Mouse (Mus musculus): ENCODE measurements around the gene Klf15.

DNA sequence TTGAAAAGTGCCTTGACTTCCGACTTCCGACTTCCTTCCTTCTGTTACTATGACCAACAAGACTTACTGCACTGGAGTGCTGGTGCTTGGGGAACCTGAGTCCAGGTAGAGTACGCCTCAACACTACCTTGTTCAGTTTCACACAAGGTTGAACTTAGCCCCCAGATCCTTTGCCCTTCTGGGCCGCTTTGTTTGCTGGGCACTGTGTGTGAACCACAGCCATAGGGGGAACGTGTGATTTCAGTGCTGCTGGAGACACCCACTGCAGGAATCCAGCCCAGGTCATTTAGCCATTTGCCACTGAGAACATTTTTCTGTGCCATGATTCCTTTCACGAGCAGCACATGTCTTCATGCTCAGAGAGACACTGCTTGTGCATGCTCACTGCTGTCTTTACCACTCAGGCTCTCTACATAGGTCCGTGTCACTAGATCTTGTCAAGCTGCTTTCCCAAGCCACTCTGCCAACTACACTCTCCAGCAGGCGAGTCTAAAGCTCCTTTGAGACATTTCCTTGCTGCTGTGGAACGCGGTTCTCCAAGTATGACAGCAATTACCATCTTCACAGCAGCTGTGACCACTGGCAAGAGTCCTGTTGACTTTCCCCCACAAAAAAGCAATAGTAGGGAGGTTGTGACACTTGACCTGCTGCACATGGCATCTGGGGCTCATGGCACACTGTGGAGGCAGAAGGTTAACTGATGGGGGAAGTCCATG lies 26.0 kb upstream of the Klf15 start:
- TF ChIP-seq POLR2A (IDR thresholded peaks at IDR 0.05; ENCODE audit: low read depth, low read length) (no peak), CTCF (IDR thresholded peaks at IDR 0.05; ENCODE audit: extremely low read depth, insufficient read length, insufficient replicate concordance, low read depth, low read length) (no peak)
